Mouse (Mus musculus) stomach, embryonic 14.5 days (tissue): ENCODE measurements around the gene Dock8. TPM values are rescaled to one million over a fixed set of nuclear protein-coding genes. Genes with fewer than 3 reads are reported as not detected.
A peak's percentile ranks its signal among the peaks of the same experiment; 100 is the strongest.

Source experiments
- ATAC-seq: fragments of 200-750 bp; cut with Nextera tagmentation; 2 replicates; pipeline ENCODE4 v1.8.0; 2017; ENCODE audit warnings: low read depth, moderate TSS enrichment; ENCODE audit not compliant: insufficient number of reproducible peaks, insufficient read depth, low FRiP score
- H3K27ac ChIP-seq: fragments of 300-500 bp; sonication (generic); 2 replicates; pipeline ENCODE4 v1.5.1; 2014; ENCODE audit warnings: mild to moderate bottlenecking, low read length, moderate library complexity, mixed read lengths
- H3K27me3 ChIP-seq: fragments of 300-500 bp; sonication (generic); 2 replicates; pipeline ENCODE4 v1.6.1; 2014; ENCODE audit warnings: low read length, control low read depth, mixed read lengths; ENCODE audit not compliant: control insufficient read depth, insufficient read depth
- H3K36me3 ChIP-seq: fragments of 300-500 bp; sonication (generic); 2 replicates; pipeline ENCODE4 v1.6.1; 2014; ENCODE audit warnings: mild to moderate bottlenecking, control low read depth, low read length, moderate library complexity, mixed read lengths; ENCODE audit not compliant: control insufficient read depth, insufficient read depth
- H3K4me1 ChIP-seq: fragments of 300-500 bp; sonication (generic); 2 replicates; pipeline ENCODE4 v1.6.1; 2014; ENCODE audit warnings: low read length, control low read depth, mixed read lengths; ENCODE audit not compliant: control insufficient read depth, insufficient read depth
- H3K4me2 ChIP-seq: fragments of 300-500 bp; sonication (generic); replicated peaks from 2 replicates; pipeline ENCODE4 v1.6.1; 2014; ENCODE audit warnings: low read depth, low read length, control low read depth
- H3K4me3 ChIP-seq: fragments of 300-500 bp; sonication (generic); 2 replicates; pipeline ENCODE4 v1.5.1; 2014; ENCODE audit warnings: low read depth, low read length, control low read depth
- H3K9ac ChIP-seq: fragments of 300-500 bp; sonication (generic); replicated peaks from 2 replicates; pipeline ENCODE4 v1.6.1; 2014; ENCODE audit warnings: low read depth, mild to moderate bottlenecking, control low read depth, low read length, moderate library complexity, mixed read lengths
- H3K9me3 ChIP-seq: fragments of 300-500 bp; sonication (generic); 2 replicates; pipeline ENCODE4 v1.6.1; 2016; ENCODE audit warnings: low read depth, low read length, control low read depth; ENCODE audit not compliant: control insufficient read depth
- WGBS: fragments of 180-500 bp; shearing (Covaris S2); extraction: QIAGEN DNeasy Blood & Tissue Kit; methylation state at CpG from one replicate; pipeline ENCODE4 v1.1.7; 2014; 5-methylcytosine and 5-hydroxymethylcytosine counted together
- polyA plus RNA-seq: library from polyadenylated mRNA; unstranded; fragments of >200 nt; fragmentation: Nextera tagmentation; extraction: Ambion mirVana; gene quantifications from 2 replicates; pipeline ENCODE4 v1.2.1, GENCODE M21; 2014

Gene Dock8
- polyA plus RNA-seq, 1 experiment from 2014 or later: 10.7 TPM

GRCm38 (mm10) chr19:25059847-25060364, 60.6 kb downstream of the Dock8 start:
- 57% methylated on average over 7 of the region's 7 CpGs for WGBS
- Histone ChIP-seq H3K4me3 (no peak overlapping the region), H3K27ac (peak overlapping the region; percentile 70)

GRCm38 (mm10) chr19:25060375-25060774, 61.0 kb downstream of the Dock8 start:
- H3K27ac ChIP-seq: peak overlapping the region; percentile 70

More at GRCm38 (mm10) chr19:25059847-25060364, 60.6 kb downstream of the Dock8 start:
- Histone ChIP-seq H3K9me3 (no peaks in the 10 kb centered on the region), H3K36me3 (no peaks in the 10 kb centered on the region), H3K4me2 (peak overlapping the region; percentile 15), H3K9ac (no peak overlapping the region), H3K27me3 (no peaks in the 10 kb centered on the region), H3K4me1 (0 out of 2 replicates have a peak, but pooled peaks cover 6% of the 10 kb centered on the region)
- ATAC-seq: 0 out of 2 replicates have a peak, but pooled peaks have one; percentile 28

GRCm38 (mm10) chr19:25062188-25062856, 63.0 kb downstream of the Dock8 start:
- WGBS: 89% methylated on average over 9 of the region's 9 CpGs
- no peaks in the 10 kb centered on the region for H3K36me3 ChIP-seq
- H3K27ac ChIP-seq: no peak overlapping the region
- no peak overlapping the region for H3K4me2 ChIP-seq
- H3K9ac ChIP-seq: no peak overlapping the region
- H3K4me3 ChIP-seq: no peak overlapping the region
- no peak for ATAC-seq
- no peaks in the 10 kb centered on the region for H3K9me3 ChIP-seq
- 0 out of 2 replicates have a peak, but pooled peaks cover 6% of the 10 kb centered on the region for H3K4me1 ChIP-seq
- H3K27me3 ChIP-seq: no peaks in the 10 kb centered on the region

More at GRCm38 (mm10) chr19:25060375-25060774, 61.0 kb downstream of the Dock8 start:
- no peaks in the 10 kb centered on the region for H3K9me3 ChIP-seq
- H3K27me3 ChIP-seq: no peaks in the 10 kb centered on the region
- no peak overlapping the region for H3K4me3 ChIP-seq
- H3K4me2 ChIP-seq: peak overlapping the region; percentile 15
- 0 out of 2 replicates have a peak, but pooled peaks cover 6% of the 10 kb centered on the region for H3K4me1 ChIP-seq
- no peak overlapping the region for H3K9ac ChIP-seq
- 20% methylated on average over 9 of the region's 9 CpGs for WGBS
- ATAC-seq: 0 out of 2 replicates have a peak, but pooled peaks have one; percentile 56
- no peaks in the 10 kb centered on the region for H3K36me3 ChIP-seq

GRCm38 (mm10) chr19:25062857-25063240, 63.5 kb downstream of the Dock8 start:
- no peaks in the 10 kb centered on the region for H3K27me3 ChIP-seq
- H3K4me3 ChIP-seq: no peak overlapping the region
- 0 out of 2 replicates have a peak, but pooled peaks cover 6% of the 10 kb centered on the region for H3K4me1 ChIP-seq
- H3K9me3 ChIP-seq: no peaks in the 10 kb centered on the region
- no peak for ATAC-seq
- no peak overlapping the region for H3K4me2 ChIP-seq
- no peak overlapping the region for H3K9ac ChIP-seq
- H3K36me3 ChIP-seq: no peaks in the 10 kb centered on the region
- 82% methylated on average over 2 of the region's 2 CpGs for WGBS
- no peak overlapping the region for H3K27ac ChIP-seq

- no peak for ATAC-seq
- no peaks in the 10 kb centered on the region for H3K36me3 ChIP-seq
- no peaks in the 10 kb centered on the region for H3K4me1 ChIP-seq
- no peak overlapping the region for H3K27ac ChIP-seq
- 67% methylated on average over 9 of the region's 9 CpGs for WGBS
- H3K9ac ChIP-seq: no peak overlapping the region
- H3K9me3 ChIP-seq: no peaks in the 10 kb centered on the region
- H3K4me2 ChIP-seq: no peak overlapping the region
- no peak overlapping the region for H3K4me3 ChIP-seq
- H3K27me3 ChIP-seq: no peaks in the 10 kb centered on the region
Observed at GRCm38 (mm10) chr19:25066229-25066628, 66.9 kb downstream of the Dock8 start.

GRCm38 (mm10) chr19:25068518-25068917, 69.2 kb downstream of the Dock8 start:
- Histone ChIP-seq H3K4me1 (no peaks in the 10 kb centered on the region), H3K9ac (no peak overlapping the region), H3K36me3 (no peaks in the 10 kb centered on the region), H3K9me3 (no peaks in the 10 kb centered on the region), H3K4me3 (no peak overlapping the region), H3K4me2 (no peak overlapping the region), H3K27ac (no peak overlapping the region), H3K27me3 (no peaks in the 10 kb centered on the region)
- ATAC-seq: no peak
- 50% methylated on average over 8 of the region's 8 CpGs for WGBS

- no peak overlapping the region for H3K9ac ChIP-seq
- H3K27me3 ChIP-seq: no peaks in the 10 kb centered on the region
- no peak overlapping the region for H3K27ac ChIP-seq
- no peak overlapping the region for H3K4me3 ChIP-seq
- WGBS: 90% methylated on average over 9 of the region's 9 CpGs
- ATAC-seq: no peak
- no peaks in the 10 kb centered on the region for H3K36me3 ChIP-seq
- H3K9me3 ChIP-seq: no peaks in the 10 kb centered on the region
- no peaks in the 10 kb centered on the region for H3K4me1 ChIP-seq
- H3K4me2 ChIP-seq: no peak overlapping the region
Observed at GRCm38 (mm10) chr19:25072521-25072920, 73.2 kb downstream of the Dock8 start.

GRCm38 (mm10) chr19:25074741-25075140, 75.4 kb downstream of the Dock8 start:
- H3K27me3 ChIP-seq: no peaks in the 10 kb centered on the region
- no peak for ATAC-seq
- no peaks in the 10 kb centered on the region for H3K9me3 ChIP-seq
- H3K4me2 ChIP-seq: no peak overlapping the region
- no peak overlapping the region for H3K4me3 ChIP-seq
- no peak overlapping the region for H3K27ac ChIP-seq
- whole genome bisulfite sequencing: 73% methylated on average over 6 of the region's 6 CpGs
- H3K36me3 ChIP-seq: no peaks in the 10 kb centered on the region
- H3K9ac ChIP-seq: no peak overlapping the region
- no peaks in the 10 kb centered on the region for H3K4me1 ChIP-seq
